Mouse (Mus musculus) mouse embryonic stem cell (cell line): ENCODE measurements around the gene Mpped1.

ENCODE experiments used
- in situ Hi-C, 2 experiments: fragments of 300-500 bp; cut with MboI; formaldehyde crosslinking; loops; 1 replicate in 1 of 2; 3 replicates in 1 of 2; pipeline ENCODE4 v1.14.3; 2019 to 2020; ENCODE audit warnings: low sequenced_read_pairs in 2 of 2, low pct_unique_long_range_greater_than_20kb in 1 of 2, mixed read lengths in 1 of 2; ENCODE audit not compliant: unreplicated experiment in 1 of 2

The Mpped1 gene

DNA sequence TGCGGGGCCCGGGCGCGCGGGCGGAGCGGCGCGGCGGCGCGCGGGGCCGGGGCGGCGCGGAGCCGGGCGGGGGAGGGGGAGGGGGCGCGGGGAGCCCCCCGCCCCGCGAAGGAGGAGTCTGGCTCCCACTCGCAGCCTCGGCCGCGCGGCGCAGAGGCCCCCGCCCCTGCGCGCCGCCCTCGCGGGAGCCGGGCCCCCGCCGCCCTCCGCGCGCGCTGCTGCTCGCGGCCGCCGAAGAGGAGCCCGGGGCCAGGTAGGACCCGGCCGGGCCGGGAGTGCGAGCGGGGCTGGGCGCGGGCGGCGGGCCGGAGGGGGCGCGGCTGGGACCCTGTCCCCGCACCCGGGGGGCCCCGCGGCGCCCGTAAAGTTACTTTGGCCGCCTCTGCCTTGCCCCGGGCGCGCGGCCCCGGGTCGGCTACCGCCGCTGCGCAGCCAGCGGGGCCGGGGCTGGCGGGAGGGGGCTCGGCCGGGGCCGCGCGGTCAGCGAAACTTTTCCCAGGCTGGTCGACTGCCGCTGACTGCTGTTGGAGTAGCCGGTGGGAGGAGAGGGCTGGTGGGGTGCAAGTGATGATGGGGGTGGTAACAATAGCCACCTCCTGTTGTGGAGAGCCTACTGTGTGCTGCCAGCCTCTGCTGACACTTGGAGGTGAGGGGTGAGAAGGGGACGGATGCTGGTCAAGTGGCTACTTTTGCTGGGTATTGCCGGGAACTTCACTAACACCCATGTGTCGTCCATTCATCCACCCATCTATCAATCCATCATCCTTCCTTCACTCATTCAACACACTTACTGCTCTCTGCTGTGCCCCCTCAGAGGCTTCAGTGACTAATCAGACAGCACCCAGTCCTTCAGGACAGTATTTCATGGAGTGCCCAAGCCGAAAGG is 831 bp downstream of the Mpped1 start:
- in situ Hi-C loops: no loop called here

DNA sequence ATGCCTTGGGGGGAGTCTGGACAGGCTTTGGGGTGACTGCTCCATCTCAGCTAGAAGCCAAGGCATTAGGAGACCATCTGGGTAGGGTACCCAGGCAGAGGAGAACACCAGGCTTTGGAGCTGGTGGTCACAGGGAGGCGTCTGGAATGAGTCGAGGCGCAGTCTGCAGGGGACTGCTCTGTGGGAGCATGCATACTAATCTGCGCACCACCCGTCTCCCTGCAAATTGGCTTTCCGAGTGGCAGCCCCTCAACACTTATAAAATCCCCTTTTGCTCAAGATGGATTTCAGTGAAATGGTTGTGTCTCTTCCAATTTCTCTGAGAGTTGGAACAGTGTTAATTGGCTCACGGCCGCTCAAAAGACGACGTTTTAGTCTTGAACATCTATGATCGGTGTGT is 2.0 kb downstream of the Mpped1 start:
- in situ Hi-C loops: no loop called here

DNA sequence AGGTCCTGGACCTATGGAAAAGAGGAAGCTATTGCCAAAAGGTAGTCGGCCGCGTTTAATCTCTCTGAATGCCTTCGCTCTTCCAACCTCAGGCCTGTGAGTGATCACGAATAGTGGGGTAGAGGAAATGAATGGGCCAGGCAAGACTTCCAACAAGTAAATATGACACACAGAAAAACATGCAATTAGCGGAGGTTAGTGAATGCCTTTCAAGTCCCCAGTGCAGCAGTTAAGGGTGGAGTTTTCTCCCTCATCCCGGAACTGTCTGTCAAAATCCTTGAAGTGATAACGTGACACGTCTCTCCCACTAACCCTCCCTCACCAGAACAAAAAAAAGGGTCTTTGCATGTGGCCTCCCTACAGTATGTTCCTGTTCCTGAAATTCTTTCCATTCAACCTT is 3.0 kb downstream of the Mpped1 start:
- in situ Hi-C loops: no loop called here

DNA sequence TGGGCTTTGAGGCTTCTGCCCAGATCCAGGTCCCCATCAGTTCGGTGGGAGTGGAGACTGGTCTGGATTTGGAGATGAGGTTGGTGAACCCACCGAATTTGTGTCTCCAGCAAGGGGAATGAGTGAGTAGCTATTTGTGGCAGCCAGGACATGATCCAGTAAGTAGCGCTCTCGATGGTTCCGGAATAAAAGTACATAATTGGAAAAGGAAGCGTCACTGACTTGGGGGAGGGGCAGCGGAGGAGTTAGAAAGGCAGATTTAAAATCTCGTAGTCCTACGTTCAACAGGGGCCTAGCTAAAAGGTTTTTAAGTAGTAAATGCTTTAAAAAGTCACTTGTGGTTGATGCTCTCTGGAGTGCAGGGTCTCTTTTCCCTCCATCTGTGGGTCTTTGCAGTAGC is 5.5 kb downstream of the Mpped1 start:
- in situ Hi-C loops: no loop called here

DNA sequence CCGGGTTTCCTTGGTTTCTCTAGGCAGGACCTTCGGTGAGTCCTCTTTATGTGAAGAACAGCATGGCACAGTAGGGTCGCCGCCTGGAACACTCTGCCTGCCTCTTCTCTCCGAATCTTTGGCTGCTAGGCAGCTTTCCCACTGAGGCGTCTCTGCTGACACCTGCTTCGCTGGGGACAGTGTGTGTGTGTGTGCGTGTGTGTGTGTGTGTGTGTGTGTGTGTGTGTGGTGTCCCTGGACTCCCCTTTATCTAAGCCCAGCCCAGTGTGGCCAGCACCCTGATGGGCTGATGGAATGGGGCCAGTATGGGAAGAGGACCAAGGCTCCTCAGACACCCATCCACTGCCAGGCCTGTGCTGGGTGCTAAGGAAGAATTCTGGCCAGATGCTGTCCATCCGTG is 9.8 kb downstream of the Mpped1 start:
- in situ Hi-C loops: no loop called here

DNA sequence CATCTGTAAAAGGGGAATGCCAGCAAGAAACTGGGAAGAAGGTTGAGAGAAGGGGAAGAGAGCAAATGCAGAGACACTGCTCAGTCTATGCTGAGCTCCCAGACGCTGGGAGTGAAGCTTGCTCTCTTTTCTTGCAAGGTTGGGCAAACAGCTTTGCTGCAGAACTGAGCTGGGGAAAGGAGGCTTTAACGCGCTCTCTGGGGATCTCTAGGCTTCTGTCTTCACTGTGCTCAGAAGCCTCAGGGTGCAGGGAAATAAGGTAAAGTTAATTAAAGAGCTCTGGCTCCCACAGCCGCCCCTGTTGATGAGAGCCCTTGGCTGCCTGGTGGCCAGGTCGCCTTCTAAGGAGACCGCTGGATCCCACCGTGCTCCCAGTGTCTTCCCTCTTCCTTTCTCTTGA is 17.7 kb downstream of the Mpped1 start:
- in situ Hi-C loops: no loop called here

DNA sequence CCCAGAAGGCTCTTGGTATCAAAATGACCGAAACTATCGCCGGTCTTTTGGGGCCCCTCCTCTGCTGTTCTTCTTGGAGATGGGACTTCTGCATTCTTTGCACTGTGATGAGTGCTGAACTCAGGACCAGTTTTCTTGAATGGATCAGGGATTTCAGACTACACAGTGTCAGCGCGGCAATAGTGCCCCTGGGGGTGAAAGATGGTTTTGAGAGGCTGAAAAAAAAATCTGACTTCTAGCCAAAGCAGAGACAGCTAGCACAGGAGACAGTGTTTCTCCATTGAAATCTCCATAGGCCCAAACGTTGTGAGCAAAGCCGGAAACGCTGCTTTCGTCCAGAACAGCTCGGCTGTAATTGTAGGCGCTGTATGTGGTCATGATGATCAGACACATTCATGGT is 19.7 kb downstream of the Mpped1 start:
- in situ Hi-C loops: no loop called here

DNA sequence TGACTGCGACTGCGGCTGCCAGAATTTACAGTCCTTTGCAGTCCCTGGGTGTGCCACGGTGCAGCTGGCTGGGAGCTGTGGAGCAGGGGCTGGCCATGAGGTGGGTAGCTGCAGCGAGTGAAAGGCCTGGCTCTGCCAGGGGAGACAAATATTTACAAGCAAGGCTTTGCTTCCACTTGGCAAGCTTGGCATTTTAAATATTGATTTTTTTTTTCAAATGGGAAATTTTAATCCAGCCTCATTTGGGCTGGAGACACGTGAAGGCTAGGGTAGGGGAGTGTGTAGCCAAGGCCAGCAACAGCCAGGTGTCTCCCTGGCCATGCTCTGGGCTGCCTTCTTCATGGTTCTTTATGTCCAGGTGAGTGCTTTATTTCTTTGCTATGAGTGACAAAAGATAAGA is 21.7 kb downstream of the Mpped1 start:
- in situ Hi-C loops: no loop called here

DNA sequence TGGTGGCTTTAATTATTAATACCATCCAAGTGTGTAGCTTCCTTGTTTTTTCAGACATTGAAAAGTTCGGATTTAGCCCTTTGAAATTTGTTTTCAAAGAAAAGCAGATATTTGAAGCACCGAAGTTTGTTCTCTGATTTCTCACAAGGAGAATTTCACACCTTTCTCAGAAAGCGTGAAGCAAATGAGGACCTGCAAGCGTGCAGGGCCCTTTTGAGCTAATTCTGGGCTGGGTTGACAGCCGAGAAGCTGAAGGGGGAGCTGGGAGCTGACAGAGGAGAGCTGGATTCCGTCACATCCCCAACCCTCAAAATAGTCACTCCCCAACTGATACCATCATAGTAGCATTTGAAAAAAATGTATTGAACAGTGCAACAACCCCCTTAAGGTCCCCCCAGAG is 34.8 kb downstream of the Mpped1 start:
- in situ Hi-C loops: no loop called here

DNA sequence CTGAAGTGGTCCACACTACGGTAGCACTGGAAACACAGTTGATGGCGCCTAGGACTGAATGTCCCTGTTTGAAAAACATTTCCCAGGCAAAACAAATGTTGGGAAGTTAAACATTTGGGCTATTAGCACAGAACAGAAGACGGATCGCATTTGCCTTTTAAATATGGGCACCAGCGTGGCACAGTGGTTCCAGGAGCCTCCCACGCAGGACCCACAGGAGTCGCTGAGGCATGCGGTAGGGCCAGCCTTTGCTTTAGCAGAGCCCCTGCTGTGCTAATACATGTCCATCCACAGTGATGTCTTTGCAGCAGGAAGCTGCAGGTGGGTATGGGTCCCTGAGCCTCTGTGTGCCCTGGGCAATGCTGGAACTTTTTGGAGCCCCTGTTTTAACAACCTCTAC is 48.7 kb downstream of the Mpped1 start:
- in situ Hi-C loops: no loop called here

DNA sequence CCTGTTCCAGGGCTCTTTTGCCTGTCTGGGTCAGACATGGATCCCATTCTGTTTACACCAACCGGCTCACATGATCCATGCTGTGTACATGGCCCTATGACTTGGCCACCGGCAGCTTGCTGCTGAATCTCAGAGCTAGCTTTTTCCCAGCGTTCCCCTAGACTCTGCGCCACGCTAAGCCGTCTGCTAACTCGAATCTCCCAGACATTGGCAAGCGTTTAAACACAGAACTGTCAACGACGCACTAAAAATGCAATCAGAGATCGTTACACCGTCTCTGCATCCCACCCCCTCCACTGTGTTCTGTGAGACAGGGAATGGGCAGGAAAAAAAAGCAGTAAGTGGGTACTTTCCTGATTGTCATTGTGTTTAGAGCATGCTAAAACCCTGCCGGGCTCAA is 50.0 kb downstream of the Mpped1 start:
- in situ Hi-C loops: no loop called here

DNA sequence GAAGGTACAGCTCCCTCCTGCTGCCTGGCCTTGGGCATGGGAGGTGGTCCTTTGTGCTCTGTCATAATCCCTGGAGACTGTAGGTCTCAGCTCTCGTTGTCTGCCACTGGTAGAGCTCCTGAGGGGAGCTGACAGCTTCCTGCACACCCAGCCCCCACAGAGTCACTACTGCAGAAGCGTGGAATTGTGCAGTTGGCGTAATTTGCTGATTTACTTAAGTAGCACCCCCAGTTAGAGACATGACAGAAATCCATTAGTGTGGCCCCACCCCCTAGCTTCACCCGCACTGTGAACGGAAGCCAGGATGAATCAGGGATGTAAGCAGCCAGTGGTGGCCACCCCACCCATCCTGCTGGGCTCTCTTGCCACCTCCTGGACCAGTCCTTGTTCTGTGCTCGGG is 53.0 kb downstream of the Mpped1 start:
- in situ Hi-C loops: no loop called here

DNA sequence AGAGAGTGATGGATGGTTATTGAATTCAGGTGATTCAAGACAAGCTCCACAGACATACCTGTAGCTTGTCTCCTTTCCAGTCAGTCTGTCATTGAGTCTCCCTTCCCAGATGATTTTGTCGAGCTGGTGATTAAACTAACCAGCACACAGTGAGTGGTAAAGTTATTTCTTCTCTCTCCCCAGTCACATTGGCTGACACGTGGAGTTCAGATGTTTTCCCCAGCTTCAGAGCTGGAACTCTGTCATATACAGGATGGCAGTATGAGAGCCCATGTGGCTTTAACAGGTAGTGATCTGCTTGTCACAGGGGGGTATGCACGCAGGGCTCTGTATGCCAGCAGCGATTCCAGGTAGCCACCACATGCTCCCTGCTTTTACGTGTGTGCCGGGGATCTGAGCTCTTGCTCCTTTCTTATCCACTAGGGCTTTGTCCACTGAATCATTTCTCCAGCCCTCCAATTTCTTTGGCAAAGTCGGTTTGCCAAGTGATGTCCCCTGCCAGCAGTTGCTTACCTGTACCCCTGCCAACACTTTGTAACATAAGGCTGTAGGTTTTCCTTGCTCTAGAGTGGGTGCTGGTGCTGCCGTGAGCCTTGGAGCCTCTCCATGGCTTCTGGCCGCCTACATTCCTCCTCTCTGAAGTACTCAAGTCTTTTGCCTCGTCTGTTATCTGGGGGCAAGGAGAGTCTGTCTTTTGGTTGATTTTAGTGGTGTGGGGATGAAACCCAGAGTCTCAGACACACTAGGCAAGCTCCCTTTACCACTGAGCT is 61.9 kb downstream of the Mpped1 start:
- in situ Hi-C loops: no loop called here

DNA sequence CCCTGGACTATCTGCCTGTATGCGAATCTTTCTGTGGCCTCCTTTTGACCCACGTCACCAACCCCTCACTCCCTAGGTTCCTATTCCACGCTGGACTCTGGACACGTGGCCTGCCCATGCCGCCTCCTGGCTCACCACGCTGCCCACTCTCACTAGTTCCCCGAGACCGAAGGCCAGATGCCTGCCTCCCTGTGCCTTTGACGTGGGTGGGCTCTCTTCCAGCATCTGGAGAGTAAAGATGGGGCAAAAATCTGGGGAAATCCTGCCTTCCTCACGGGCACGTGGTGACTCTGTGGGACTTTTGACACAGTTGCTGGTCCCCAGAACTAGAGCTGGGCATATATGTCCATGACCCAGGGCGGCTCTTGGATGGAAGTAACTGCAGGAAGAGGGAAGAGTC is 63.2 kb downstream of the Mpped1 start:
- in situ Hi-C loops: no loop called here

DNA sequence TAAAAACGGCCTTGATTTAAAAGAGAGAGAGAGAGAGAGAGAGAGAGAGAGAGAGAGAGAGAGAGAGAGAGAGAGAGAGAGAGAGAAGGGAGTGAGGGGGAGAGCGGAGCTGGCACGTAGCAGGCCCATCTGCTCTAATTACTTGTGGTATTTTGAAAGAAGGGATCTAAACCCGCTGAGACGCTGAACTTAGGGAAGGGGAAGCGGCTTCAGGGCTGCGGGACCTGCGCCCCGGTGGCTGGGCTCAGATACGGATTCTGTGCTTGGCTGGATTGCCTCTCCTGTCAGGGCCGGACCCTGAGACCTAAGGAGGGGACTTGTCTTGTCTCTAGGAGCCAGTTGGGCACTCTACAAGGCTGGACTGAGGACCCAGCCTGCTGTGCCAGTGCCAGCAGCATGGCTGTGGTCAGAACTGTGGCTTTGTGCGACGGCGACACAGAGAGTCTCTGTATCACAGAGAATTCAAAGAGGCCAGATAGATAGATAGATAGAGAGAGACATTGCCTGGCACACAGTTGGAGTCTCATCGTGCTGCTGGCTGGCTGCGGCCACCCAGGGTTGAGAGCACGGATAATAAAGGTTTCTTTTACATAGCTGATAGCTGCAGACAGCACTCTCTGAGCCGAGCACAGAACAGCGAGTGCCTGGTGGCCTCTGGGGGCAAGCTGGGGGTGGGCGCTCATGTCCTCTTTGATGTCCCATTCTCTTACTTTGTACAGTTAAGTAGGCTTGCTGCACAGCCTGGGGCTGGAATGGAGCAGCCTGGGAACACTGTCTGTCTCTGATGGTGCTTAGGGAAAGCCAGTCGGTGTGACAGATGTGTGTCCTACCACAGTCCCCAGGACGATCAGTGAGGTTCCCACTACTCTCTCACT is 63.9 kb downstream of the Mpped1 start:
- in situ Hi-C loops: no loop called here

DNA sequence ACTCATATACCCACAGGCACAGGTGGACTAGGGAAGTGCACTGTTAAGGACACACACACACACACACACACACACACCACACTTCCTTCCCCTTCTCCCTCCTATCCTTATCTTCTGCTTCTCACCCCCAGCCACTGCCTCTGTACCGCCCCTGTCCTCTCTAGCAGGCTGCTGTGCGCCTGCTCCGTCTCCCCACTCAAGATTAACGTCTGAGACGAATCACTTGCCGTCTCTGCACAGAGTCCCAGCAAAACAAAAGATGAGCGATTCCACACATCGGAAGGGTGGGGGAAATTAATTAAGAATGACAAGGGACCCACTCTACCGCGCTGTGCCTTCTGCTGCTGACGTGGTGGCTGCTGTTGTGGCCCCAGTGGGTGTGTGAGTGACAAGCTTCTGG is 66.5 kb downstream of the Mpped1 start:
- in situ Hi-C loops: no loop called here

DNA sequence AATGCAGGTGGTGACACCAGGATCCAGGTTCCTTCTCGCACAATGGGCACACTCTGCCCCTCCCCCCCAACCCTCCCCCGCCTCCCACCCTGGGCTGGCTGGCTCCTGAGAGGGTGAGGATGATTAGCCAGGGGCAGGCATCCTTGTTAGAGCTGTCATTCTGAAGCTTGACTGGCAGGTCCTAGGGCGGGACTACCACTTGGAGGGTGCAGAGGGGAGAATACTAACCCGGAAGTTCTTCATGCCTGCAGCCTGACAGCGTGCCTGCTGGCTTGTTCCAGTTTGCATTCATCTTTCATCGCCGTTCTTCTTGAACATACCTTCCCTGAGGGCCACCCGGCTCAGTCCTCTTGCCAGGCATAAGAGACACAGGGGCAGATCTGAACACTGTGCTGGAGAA is 67.3 kb downstream of the Mpped1 start:
- in situ Hi-C loops: no loop called here

DNA sequence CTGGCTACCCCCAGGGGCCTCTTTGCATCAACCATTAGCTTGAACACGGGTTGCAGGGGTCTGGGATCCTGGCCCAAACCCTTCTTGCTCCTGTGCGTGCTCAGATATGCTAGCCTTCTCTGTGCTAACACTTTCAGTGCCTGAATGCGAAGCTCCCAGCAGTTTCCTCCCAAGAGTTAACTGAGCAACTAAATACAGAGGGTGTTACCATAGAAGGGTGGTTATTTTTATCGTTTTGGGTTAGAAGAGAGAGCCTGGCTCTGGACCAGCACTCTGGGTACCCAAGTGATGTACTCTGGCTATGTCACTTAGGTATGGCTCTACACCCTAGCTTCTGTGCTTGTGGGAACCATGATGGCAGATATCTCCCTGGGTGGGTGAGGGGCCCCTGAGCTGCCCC is 68.2 kb downstream of the Mpped1 start:
- in situ Hi-C loops: no loop called here

DNA sequence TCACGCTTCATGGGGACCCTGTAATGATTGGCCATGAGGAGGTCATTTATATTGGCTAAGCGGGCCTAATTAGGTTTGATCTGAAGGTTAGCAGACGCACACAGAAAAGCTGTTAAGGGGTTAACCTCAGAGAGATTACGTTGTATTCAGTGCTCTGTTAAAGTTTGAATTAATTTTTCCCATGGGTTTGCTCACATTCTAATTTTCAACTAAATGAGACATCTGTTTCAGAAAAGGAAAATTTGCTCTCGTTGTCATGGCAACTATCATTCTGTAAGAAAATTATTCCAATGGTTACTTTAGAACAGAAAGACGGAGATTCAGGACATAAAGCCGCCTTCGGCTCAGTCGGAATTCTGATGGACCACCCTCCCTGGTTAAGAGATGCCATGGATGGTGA is 68.9 kb downstream of the Mpped1 start:
- in situ Hi-C loops: no loop called here
